Mouse (Mus musculus) heart, embryonic 13.5 days (tissue): ENCODE data around the gene 4932438H23Rik. TPM values are rescaled to one million over a fixed set of nuclear protein-coding genes. Genes with fewer than 3 reads are reported as not detected.

Source experiments
- polyA plus RNA-seq: library from polyadenylated mRNA; unstranded; fragments of >200 nt; fragmentation: Nextera tagmentation; extraction: Ambion mirVana; gene quantifications from 2 replicates; pipeline ENCODE4 v1.2.1, GENCODE M21; 2015

4932438H23Rik gene
- polyA plus RNA-seq, 1 experiment from 2014 or later, result not detected

Other genes starting within 250 kb of the 4932438H23Rik start
- 34.6 and 36.9 TPM in 2 replicates for gene Cfap298, start 160.0 kb downstream of the 4932438H23Rik start, polyA plus RNA-seq
- 9.5 and 11.4 TPM in 2 replicates for gene Synj1, start 83.8 kb downstream of the 4932438H23Rik start, polyA plus RNA-seq
- gene Paxbp1, start 50.6 kb downstream of the 4932438H23Rik start, polyA plus RNA-seq, result 30.4 and 34.5 TPM in 2 replicates
- gene Olig2, start 130.3 kb upstream of the 4932438H23Rik start, polyA plus RNA-seq, result not detected in 2 replicates
- gene Olig1, start 174.7 kb upstream of the 4932438H23Rik start, polyA plus RNA-seq, result 0.15 TPM in 1 of 2 replicates, not detected in the other